ENCODE assay signal across 9 mouse cellular contexts in the genomic region with DNA sequence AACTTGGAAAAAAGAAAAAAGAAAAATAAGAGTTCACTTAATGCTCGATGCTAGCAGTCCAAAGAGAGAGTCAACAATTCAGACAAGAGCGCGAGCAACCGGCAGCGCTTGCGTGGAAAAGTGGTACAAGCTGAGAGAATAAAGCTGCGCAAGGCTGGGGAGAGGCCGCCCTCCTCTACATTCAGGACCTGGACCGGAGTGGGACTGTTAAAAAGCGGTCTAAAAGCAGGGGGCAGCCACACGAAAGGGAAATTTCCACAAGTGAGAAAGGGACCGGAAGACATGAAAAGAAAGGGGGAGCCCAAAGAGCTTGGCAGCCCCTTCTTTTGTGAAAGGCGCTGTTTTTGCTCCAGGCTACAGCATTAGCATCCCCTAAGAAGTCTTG. TPM values are rescaled to one million over a fixed set of nuclear protein-coding genes. Genes with fewer than 3 reads are reported as not detected.
A peak's percentile ranks its signal among the peaks of the same experiment; 100 is the strongest.
DNase-seq lines count a peak whose midpoint lies in the region; ATAC-seq lines count a peak whose summit lies in the region.
"Had no signal": no experiment of that assay in that cellular context is flagged by ENCODE, and none has a peak within 500 bp of the region (broad histone marks: within the 10 kb centered on the region; RNA-seq: fewer than 3 reads in every experiment).

No protein-coding gene starts in this region.

- 2% methylated on average over 13 of the region's 13 CpGs for WGBS in embryonic facial prominence, embryonic 12.5 days
- WGBS in hindbrain, embryonic 13.5 days: under 1% methylated on average over 13 of the region's 13 CpGs
- WGBS in neural tube, embryonic 12.5 days: 1% methylated on average over 13 of the region's 13 CpGs

- intact Hi-C loops in left cerebral cortex, postnatal 4 days (cut with DNase I): no loop called here

- peaks cover 41% of the 10 kb centered on the region for H3K27me3 ChIP-seq in embryonic facial prominence, embryonic 12.5 days
- H3K27me3 ChIP-seq in hindbrain, embryonic 13.5 days: peaks cover 25% of the 10 kb centered on the region
- H3K27me3 ChIP-seq in neural tube, embryonic 12.5 days (replicated peaks): peaks cover 27% of the 10 kb centered on the region

- H3K36me3 ChIP-seq in embryonic facial prominence, embryonic 12.5 days: no peaks in the 10 kb centered on the region
- H3K36me3 ChIP-seq in hindbrain, embryonic 13.5 days: no peaks in the 10 kb centered on the region
- no peaks in the 10 kb centered on the region for H3K36me3 ChIP-seq in neural tube, embryonic 12.5 days
- H3K36me3 ChIP-seq: liver, embryonic 13.5 days had no signal

- DNase-seq in left cerebral cortex, postnatal 4 days: peak; percentile 4
- DNase-seq in left cerebral cortex, adult 8-10 months (ENCODE audit: low spot score in 2 of 2): no peak
- DNase-seq in gastrocnemius, postnatal 25 days: no peak
- DNase-seq in kidney, postnatal 14 days: no peak
- no peak for DNase-seq in thymus, postnatal 10 days (ENCODE audit: low spot score in 2 of 2)
- DNase-seq: liver, embryonic 13.5 days had no signal

- no peak overlapping the region for H3K27ac ChIP-seq in embryonic facial prominence, embryonic 12.5 days
- peak overlapping the region; percentile 83; the same call in 1 of the 2 replicates for H3K27ac ChIP-seq in hindbrain, embryonic 13.5 days
- H3K27ac ChIP-seq in neural tube, embryonic 12.5 days: no peak overlapping the region
- H3K27ac ChIP-seq: liver, embryonic 13.5 days had no signal

- H3K9me3 ChIP-seq in embryonic facial prominence, embryonic 12.5 days: no peaks in the 10 kb centered on the region
- no peaks in the 10 kb centered on the region for H3K9me3 ChIP-seq in hindbrain, embryonic 13.5 days
- H3K9me3 ChIP-seq in neural tube, embryonic 12.5 days: no peaks in the 10 kb centered on the region
- H3K9me3 ChIP-seq: liver, embryonic 13.5 days had no signal

- ATAC-seq in embryonic facial prominence, embryonic 12.5 days (ENCODE audit: insufficient number of reproducible peaks, insufficient read depth, low FRiP score, low TSS enrichment): no peak
- no peak for ATAC-seq in hindbrain, embryonic 13.5 days (ENCODE audit: low FRiP score)
- ATAC-seq in neural tube, embryonic 12.5 days (ENCODE audit: low FRiP score, low read depth): no peak

- peak overlapping the region; percentile 89 for H3K4me2 ChIP-seq in embryonic facial prominence, embryonic 12.5 days (replicated peaks)
- peak overlapping the region; percentile 97 for H3K4me2 ChIP-seq in hindbrain, embryonic 13.5 days
- H3K4me2 ChIP-seq in neural tube, embryonic 12.5 days (replicated peaks): peak overlapping the region; percentile 97

- 0 out of 2 replicates have a peak overlapping the region, but pooled peaks have one; percentile 30 for H3K9ac ChIP-seq in embryonic facial prominence, embryonic 12.5 days
- peak overlapping the region; percentile 81 for H3K9ac ChIP-seq in hindbrain, embryonic 13.5 days
- H3K9ac ChIP-seq in neural tube, embryonic 12.5 days: 0 out of 2 replicates have a peak overlapping the region, but pooled peaks have one; percentile 63
- H3K9ac ChIP-seq: liver, embryonic 13.5 days had no signal

- H3K4me1 ChIP-seq in embryonic facial prominence, embryonic 12.5 days: peaks cover 12% of the 10 kb centered on the region; the same call in 1 of the 2 replicates
- H3K4me1 ChIP-seq in hindbrain, embryonic 13.5 days (replicated peaks): peaks cover 20% of the 10 kb centered on the region
- peaks cover 18% of the 10 kb centered on the region for H3K4me1 ChIP-seq in neural tube, embryonic 12.5 days
- H3K4me1 ChIP-seq: liver, embryonic 13.5 days had no signal

- peak overlapping the region; percentile 46 for H3K4me3 ChIP-seq in embryonic facial prominence, embryonic 12.5 days
- peak overlapping the region; percentile 66 for H3K4me3 ChIP-seq in hindbrain, embryonic 13.5 days
- H3K4me3 ChIP-seq in neural tube, embryonic 12.5 days: peak overlapping the region; percentile 52
- H3K4me3 ChIP-seq: liver, embryonic 13.5 days had no signal

RNA-seq across cellular contexts. Expression of a gene that starts 0.5 kb away (rescaled TPM):
- 10 to 100 TPM; 24.2 to 25.3 TPM for total RNA-seq in left cerebral cortex, postnatal 4 days (2021)
- 10 to 100 TPM; 50.9 to 58.2 (median 53.6) TPM for total RNA-seq in left cerebral cortex, adult 8-10 months (2022)
- polyA plus RNA-seq in embryonic facial prominence, embryonic 12.5 days (2016; fragmentation: Nextera tagmentation; extraction: Ambion mirVana): 0.45 and 0.48 TPM in 2 replicates
- 2.4 and 3.0 TPM in 2 replicates for polyA plus RNA-seq in hindbrain, embryonic 13.5 days (2015; fragmentation: Nextera tagmentation; extraction: Ambion mirVana)
- polyA plus RNA-seq in neural tube, embryonic 12.5 days (2016; fragmentation: Nextera tagmentation; extraction: Ambion mirVana): 0.95 and 1.00 TPM in 2 replicates
- not detected for total RNA-seq in gastrocnemius, postnatal 25 days (2021)
- polyA plus RNA-seq: liver, embryonic 13.5 days had no signal

Comparison
In these comparisons a context has a peak if more than half of its experiments do, and no peak if none do; other contexts are left out.
1. H3K9ac ChIP-seq: peak in every context shown above with its lines; median percentile 81 in hindbrain, embryonic 13.5 days; 63 in neural tube, embryonic 12.5 days; 30 in embryonic facial prominence, embryonic 12.5 days.
2. RNA of a gene that starts 0.5 kb away (total RNA-seq): 50.9 to 58.2 TPM in left cerebral cortex, adult 8-10 months and 24.2 to 25.3 TPM in left cerebral cortex, postnatal 4 days; not detected in gastrocnemius, postnatal 25 days; every median in the first group is over 10 times any median in the second.
3. Peak in every context shown above with its lines, with median percentiles within 50 percentile points of each other: H3K4me2 ChIP-seq and H3K4me3 ChIP-seq.